Mouse (Mus musculus) adrenal gland, adult 18-20 months (tissue): ENCODE data around the gene Abhd15. TPM values are rescaled to one million over a fixed set of nuclear protein-coding genes. Genes with fewer than 3 reads are reported as not detected.

Source experiments
- DNase-seq, 2 experiments: peaks; one replicate each; pipeline ENCODE4 v3.0.0; 2021 to 2022; ENCODE audit warnings: low spot score in 2 of 2
- total RNA-seq, 2 experiments: library from RNA; stranded (reverse); gene quantifications; 1 replicate in 1 of 2; 2 replicates in 1 of 2; pipeline ENCODE4 v1.2.3; 2021

Gene Abhd15
- total RNA-seq, 2 experiments from 2014 or later, result 16.7 to 27.6 TPM

- DNase-seq, result no peak
Measured at GRCm38 (mm10) chr11:77585201-77585600, 70.3 kb downstream of the Abhd15 start.

Other genes with a start within 250 kb of the Abhd15 start
- 1 to 10 TPM; 2.0 to 2.9 TPM for gene Coro6, start 52.7 kb upstream of the Abhd15 start, total RNA-seq
- gene Ankrd13b, start 25.4 kb upstream of the Abhd15 start, total RNA-seq, result 1 to 10 TPM; 7.9 to 8.3 TPM
- gene Git1, start 21.6 kb upstream of the Abhd15 start, total RNA-seq, result 10 to 100 TPM; 47.7 to 49.2 TPM
- gene Trp53i13, start 859 bp downstream of the Abhd15 start, total RNA-seq, result 10 to 100 TPM; 11.0 to 12.9 TPM
- not detected for gene Gm10392, start 4.1 kb downstream of the Abhd15 start, total RNA-seq
- gene Taok1, start 92.7 kb downstream of the Abhd15 start, total RNA-seq, result 10 to 100 TPM; 47.6 to 51.3 TPM
- 10 to 100 TPM; 71.1 to 98.0 TPM for gene Nufip2, start 171.0 kb downstream of the Abhd15 start, total RNA-seq
- gene Cryba1, start 210.2 kb downstream of the Abhd15 start, total RNA-seq, result not detected
- gene Myo18a, start 248.1 kb downstream of the Abhd15 start, total RNA-seq, result 10 to 100 TPM; 45.9 to 56.8 TPM